Mouse (Mus musculus) hindlimb bud, embryonic 11.5 days (tissue): ENCODE measurements around the gene Spata16.

Experiments
- DNase-seq: peaks from one replicate; pipeline ENCODE4 v3.0.0-alpha.2; 2012; ENCODE audit warnings: low read depth, low spot score; ENCODE audit errors: extremely low spot score

Spata16 gene

GRCm38 (mm10) chr3:26826958-26827839 is 189.8 kb downstream of the Spata16 start:
- DNase-seq = no peak

- no peak for DNase-seq
Measured at GRCm38 (mm10) chr3:26832954-26833353, 195.5 kb downstream of the Spata16 start.

- DNase-seq = peak; percentile 18
Measured at GRCm38 (mm10) chr3:26834178-26835050, 197.0 kb downstream of the Spata16 start.

GRCm38 (mm10) chr3:26835051-26835755 is 197.8 kb downstream of the Spata16 start:
- no peak for DNase-seq

GRCm38 (mm10) chr3:26845041-26845440 is 207.6 kb downstream of the Spata16 start:
- DNase-seq = no peak

GRCm38 (mm10) chr3:26847935-26848334 is 210.5 kb downstream of the Spata16 start:
- no peak for DNase-seq

- no peak for DNase-seq
Measured at GRCm38 (mm10) chr3:26850207-26850606, 212.8 kb downstream of the Spata16 start.

GRCm38 (mm10) chr3:26850691-26851563 is 213.5 kb downstream of the Spata16 start:
- no peak for DNase-seq

GRCm38 (mm10) chr3:26853557-26853956 is 216.1 kb downstream of the Spata16 start:
- DNase-seq = no peak

GRCm38 (mm10) chr3:26874706-26875105 is 237.3 kb downstream of the Spata16 start:
- no peak for DNase-seq

GRCm38 (mm10) chr3:26877291-26877690 is 239.9 kb downstream of the Spata16 start:
- no peak for DNase-seq

GRCm38 (mm10) chr3:26916607-26917006 is 279.2 kb downstream of the Spata16 start:
- no peak for DNase-seq

GRCm38 (mm10) chr3:26920986-26921385 is 283.6 kb downstream of the Spata16 start:
- no peak for DNase-seq

- no peak for DNase-seq
Measured at GRCm38 (mm10) chr3:26921576-26921975, 284.2 kb downstream of the Spata16 start.

GRCm38 (mm10) chr3:26923391-26923790 is 286.0 kb downstream of the Spata16 start:
- DNase-seq = no peak

GRCm38 (mm10) chr3:26924212-26924611 is 286.8 kb downstream of the Spata16 start:
- DNase-seq = no peak

- no peak for DNase-seq
Measured at GRCm38 (mm10) chr3:26933079-26933478, 295.7 kb downstream of the Spata16 start.

GRCm38 (mm10) chr3:26936897-26937590 is 299.6 kb downstream of the Spata16 start:
- DNase-seq = no peak

GRCm38 (mm10) chr3:26966776-26967175 is 329.4 kb downstream of the Spata16 start:
- no peak for DNase-seq
